Mouse (Mus musculus) lung, postnatal 25 days (tissue): ENCODE data around the gene Nat8f1.
A peak's percentile ranks its signal among the peaks of the same experiment; 100 is the strongest.
"Not testable (repeated sequence)": the region's sequence is repeated elsewhere in the genome, so short reads cannot be mapped to it uniquely, and the experiment has no call there.

Source experiments
- DNase-seq: peaks from one replicate; pipeline ENCODE4 v3.0.0; 2022; ENCODE audit warnings: low spot score

Nat8f1 gene

DNA sequence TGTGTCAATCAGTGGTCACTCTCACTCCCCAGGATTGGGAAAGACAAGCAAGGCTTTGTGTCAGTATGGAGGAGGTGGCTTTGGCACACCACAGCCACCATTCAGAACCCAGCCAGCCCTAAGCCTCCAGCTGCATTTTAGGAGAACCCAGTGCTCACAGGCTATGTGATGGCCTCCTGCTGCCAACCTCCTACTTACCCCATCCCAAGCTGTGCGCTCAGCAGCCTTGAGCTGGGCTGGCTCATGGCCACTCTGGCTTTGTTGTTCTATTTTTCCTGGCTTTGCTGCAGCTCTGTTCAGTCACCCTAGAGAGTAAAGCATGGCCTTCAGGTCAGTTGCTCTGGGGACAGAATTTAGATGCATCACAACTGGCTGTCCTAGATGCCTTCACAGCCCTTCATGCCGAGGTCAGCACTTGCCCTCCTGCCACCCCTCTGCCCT, 8.6 kb downstream of the Nat8f1 start:
- not testable (repeated sequence) for DNase-seq

DNA sequence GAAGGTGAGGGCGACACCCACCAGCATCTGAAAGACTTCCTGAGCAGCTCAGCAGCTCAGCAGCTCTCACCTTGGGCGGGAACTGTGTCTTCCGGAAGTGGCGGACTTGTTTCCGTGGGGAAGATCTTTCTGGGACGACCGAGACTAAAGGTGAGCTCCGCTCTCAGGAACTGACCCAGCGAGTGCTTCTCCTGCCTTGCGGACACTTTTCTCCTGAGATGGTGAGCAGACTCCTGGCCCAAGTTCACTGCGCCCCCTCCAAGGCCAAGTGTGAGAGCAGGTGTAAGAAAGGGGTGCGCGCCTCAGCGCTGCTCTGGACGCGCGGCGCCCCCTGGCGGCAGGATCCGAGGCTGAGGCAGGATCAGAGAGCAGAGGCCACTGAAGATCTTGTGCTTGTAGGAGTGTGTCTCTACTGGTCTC, 10.8 kb downstream of the Nat8f1 start, which contains the start of gene Nat8f4:
Gene Nat8f4, minus strand, starts transcription at position 243 of the 420 bp plus-strand sequence.
- DNase-seq, result peak; percentile 74

DNA sequence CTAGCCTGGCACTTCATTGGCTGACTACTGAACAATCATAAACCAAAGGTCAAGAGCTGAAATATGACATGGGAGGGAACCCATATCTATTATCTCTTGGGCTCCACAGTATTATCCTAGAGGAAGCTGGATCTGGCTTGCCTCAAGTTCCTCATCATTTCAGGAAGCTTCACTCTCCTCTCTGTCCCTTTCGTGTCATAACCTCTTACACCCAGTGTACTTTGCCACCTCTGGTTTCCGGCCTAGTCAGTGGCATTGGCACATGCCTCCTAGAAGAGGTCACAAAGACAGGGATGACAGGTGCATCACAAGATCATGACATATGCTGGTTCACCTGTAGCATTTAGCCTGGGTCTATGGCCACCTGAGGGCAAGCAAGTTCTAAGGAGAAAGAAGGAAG, 13.2 kb downstream of the Nat8f1 start:
- DNase-seq, result no peak

DNA sequence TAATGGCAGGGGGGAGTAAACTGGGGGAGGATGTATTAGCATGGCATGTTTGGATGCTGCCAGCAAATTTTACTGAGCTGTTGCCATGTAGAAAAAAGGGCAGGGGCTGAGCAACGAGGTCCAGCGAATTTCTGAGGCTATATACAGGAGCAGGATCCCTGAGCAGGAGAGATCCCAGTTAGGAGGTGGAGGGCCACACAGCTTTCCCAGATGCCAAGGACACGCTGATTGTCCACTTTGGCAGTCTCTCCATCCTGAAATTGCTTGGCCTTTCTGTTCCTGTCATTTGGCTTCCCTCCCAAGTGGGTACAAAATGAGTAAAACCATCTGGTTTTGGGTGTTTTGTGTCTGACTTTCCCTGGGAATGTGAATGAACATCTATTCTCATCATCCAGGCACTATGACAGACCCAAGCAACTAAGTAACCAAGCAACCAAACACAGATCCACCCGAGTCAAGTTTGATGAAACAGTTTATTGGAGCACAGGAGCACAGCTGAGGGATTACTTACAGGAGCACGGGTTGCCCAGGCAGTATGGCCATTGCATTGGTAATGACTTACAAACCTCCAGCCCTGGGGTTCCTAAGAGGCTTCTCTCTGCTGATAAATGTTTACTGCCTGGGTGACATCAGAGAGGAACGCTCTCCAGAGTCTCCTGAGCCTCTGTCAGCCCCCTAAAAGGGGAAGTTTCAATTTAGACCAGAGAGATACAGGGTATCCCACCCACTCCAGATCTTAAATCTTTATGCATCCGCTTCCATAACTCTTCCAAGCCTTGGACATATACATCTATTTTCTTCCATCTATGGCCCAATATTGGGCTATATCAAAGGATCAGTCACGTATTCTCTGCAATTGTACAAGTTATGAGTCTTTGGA, 16.7 kb downstream of the Nat8f1 start:
- not testable (repeated sequence) for DNase-seq

DNA sequence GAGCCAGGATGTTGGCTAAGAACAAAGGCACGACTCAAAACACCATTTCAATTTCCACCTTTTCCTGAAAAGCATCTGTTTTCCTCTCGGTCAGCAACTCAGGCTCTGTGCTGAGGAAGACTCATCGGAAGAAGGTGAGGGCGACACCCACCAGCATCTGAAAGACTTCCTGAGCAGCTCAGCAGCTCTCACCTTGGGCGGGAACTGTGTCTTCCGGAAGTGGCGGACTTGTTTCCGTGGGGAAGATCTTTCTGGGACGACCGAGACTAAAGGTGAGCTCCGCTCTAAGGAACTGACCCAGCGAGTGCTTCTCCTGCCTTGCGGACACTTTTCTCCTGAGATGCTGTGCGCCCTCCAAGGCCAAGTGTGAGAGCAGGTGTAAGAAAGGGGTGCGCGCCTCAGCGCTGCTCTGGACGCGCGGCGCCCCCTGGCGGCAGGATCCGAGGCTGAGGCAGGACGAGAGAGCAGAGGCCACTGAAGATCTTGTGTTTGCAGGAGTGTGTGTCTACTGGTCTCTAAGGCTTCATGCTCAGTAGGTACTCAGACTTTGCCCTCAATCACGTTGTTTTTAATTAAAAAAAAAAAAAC, 20.3 kb downstream of the Nat8f1 start:
- DNase-seq, result not testable (repeated sequence)

DNA sequence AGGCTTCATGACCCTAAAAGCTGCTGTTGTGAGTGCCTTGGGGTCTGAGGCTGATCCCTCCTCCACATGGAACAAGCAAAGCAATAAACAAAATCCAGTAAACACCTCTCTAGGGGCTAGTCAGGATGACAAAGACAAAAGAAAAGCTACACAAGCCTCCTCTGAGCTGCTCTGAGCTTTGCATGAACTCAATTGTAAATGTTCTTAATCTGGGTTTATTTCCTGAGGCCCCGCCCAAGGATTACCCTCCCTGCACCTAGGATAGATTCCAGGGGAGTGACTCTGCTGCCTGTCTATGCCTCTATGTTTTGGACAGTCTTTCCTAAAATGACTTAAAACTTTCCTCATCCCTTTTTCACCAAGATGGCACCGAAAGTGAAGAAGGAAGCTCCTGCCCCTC, 26.5 kb downstream of the Nat8f1 start:
- DNase-seq, result no peak

DNA sequence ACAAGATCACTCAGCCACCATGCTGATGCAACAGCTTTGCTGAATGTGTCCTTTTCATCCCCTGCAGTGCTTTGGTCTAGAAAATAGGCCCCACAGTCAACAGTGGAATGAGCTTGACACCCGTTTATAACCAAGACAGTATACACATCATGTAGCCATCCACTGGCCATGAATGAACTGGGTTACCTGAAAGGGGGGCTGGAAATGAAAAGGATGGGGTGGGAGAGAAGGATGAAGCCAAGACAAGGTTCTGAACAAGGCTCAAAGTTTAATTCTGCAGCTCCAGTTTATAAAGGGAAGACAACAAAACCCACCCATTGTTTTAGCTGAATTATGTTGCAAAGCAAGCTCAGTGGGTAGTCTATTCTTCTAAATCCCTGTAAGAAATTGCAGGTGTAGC, 31.2 kb downstream of the Nat8f1 start:
- no peak for DNase-seq

DNA sequence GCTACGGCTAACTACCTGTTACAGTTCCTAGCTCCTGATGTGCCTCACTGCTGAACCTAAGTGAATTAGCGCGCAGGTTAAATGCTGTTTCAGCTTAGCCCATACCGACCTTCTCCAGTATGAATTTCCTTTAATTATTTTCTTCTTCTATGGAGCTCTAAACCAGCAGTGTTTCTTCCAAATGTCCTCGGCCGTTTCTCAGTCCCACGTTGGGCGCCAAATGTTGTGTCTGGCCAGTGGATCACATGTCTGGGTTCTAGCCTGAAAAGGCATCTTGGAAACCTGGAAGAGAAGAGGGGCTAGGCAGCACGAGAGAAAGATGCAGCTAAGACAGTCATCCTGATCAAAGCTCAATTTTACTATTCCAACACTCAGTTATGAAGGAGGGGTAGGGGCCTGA, 32.2 kb downstream of the Nat8f1 start:
- DNase-seq, result not testable (repeated sequence)

DNA sequence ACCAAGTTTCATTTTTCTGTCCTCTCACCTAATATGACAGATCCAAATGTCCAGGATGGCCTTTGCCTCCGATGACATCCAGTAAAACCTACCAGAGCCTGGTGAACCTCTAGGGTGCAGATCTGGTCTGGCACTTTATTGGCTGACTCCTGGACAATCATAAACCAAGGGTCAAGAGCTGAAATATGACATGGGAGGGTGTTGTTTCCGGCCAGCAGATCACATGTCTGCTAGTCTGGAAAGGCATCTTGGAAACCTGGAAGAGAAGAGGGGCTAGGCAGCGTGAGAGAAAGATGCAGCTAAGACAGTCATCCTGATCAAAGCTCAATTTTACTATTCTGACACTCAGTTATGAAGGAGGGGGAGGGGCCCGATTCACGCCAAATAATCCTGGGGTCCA, 46.5 kb downstream of the Nat8f1 start, which contains the start of gene Nat8f2:
Gene Nat8f2, minus strand, starts transcription at position 153 of the 400 bp plus-strand sequence.
- DNase-seq, result not testable (repeated sequence)

DNA sequence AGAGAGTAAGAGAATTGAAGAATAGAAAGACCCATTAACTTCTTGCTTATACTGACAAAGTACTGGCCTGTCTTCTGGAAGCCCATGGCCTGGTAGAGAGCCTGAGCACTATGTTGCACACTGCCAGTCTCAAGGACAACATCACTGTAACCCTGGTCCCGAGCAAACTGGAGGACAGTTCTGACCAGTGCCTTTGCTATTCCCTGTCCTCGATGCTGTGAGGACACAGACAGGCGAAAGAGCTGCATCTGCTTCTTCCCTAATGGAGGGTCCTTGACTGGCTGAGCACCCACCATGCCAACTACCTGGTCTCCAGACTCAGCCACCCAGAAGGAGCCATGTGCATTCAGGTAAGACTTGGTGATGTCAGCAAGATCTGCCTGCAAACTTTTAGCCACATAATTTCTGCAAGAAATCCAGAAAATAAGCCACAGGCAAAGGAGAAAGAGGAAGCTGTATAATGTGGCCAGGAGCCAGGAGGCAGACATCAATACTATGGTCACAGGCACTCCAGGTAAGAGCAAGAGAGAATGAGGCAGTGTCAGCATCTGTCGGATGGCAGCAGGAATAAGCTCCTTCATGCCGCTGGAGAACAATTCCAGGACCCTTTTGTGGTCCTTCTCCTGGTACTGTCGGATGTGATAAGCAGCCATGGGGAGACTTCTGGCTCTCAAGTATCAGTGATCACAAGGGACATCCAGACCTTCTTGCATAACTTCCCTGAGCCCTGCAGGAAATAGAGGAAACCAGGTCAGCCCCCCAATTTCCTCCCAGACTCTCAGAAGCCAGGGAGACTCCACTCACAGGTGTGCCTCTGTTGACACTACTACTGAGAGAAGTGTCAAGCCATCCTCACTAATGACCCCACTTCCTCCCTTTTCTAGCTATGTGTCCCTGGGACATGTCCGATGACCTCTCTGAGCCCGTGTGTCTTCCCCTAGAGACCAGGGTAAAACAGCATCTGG, 47.5 kb downstream of the Nat8f1 start:
- no peak for DNase-seq

DNA sequence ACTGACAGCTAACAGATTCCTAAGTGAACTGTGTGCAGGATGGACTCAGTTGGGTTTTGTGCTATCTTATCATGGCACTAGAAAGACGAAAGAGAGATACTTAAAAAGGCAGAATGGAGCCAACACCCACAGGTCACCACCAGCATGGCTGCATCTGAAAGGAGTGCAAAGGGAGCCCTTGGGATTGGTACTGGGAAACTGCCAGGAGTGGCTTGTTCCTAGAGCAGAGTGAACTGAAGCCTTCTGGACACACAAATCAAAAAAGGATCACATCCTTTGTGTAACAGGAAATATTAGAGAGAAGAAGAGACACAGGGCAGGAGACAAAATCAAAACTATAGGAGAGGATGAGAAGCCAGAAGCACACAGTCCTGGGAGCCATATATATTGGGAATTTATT, 48.5 kb downstream of the Nat8f1 start:
- not testable (repeated sequence) for DNase-seq

DNA sequence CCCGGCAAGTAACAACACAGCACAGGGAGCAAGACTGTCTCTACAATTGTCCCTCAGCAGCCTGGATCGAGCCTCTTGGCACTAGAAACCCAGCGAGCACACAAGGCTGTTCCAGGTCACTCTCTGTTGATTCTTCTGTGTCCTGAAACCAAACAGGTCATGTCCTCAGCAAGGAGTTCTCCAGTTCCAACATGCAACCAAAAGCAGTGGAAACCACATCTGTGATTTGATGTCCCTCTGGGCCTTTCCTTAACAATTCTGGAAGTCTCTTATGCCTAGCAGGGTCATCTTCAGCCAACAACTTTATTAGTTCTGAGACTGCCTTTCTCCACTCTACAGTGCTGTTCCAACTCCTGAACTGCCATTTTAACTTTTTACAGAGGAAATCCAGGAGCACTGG, 49.3 kb downstream of the Nat8f1 start:
- not testable (repeated sequence) for DNase-seq

DNA sequence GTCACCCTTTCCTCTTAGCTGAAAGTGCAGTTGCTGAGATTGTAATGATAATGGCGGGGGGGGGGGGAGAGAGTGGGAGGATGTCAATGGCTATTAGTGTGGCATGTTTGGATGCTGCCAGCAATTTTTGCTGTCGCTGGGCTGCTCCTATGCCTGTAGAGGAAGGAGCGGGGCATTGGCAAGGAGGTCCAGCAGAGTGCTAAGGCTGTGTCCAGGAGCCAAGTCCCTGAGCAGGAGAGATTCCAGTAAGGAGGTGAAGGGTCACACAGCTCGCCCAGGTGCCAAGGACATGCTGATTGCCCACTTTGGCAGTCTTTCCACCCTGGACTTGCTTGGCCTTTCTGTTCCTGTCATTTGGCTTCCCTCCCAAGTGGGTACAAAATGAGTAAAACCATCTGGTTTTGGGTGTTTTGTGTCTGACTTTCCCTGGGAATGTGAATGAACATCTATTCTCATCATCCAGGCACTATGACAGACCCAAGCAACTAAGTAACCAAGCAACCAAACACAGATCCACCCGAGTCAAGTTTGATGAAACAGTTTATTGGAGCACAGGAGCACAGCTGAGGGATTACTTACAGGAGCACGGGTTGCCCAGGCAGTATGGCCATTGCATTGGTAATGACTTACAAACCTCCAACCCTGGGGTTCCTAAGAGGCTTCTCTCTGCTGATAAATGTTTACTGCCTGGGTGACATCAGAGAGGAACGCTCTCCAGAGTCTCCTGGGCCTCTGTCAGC, 50.4 kb downstream of the Nat8f1 start:
- DNase-seq, result not testable (repeated sequence)

DNA sequence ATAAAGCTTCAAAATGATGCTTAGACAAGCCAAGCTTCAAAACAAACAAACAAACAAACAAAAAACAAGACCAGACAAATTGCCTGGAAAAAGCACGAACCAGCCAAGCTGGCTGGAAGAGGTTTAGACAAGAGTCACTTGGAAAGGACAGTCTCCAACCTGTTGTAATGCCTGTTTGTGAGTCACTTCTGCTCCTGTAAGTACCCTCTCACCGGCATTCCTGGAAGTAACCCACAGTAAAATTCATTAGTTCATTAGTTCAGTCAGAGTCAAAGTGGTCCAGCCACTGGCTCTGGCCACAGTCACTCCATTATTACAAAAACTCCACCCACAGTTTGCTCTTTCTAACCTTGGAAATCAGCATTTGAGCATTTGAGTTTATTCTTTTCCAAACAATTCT, 51.6 kb downstream of the Nat8f1 start:
- no peak for DNase-seq

DNA sequence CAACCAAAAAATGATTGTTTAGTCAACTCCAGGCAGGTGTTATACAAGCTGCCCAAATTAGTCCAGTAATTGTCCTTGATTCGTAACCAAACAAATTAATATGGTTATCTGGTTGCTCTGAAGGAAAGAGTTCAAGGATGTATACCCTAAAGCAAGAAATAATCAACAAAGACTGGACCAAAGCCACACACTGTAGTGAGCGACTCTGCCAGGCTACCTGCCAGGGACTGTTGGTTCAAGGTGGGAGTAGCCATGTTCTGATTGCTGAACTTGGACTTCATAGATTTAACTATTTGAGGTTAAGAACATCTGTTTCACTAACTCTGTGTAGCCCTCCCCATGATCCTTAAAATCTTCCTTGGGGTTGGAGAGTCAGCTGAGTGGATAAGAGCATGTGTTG, 52.4 kb downstream of the Nat8f1 start:
- DNase-seq, result no peak

DNA sequence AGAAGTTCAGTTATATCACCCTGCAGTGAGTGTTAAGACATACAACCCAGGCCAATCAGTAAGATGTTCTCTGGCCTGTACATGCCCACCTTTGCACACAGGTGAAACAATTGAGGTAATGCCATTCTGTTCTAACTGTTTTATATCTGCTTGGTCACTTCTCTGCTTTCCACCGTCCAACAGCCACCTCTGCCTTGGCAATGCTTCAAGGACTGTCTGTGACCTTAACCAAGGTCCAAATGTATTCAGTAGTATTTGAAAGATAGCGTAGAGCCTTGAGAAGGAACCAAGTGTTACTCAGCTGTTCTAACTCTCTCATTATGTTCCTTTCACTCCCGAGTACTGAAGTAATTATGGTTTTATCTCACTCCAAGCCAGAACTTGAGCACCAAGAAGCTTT, 52.9 kb downstream of the Nat8f1 start:
- no peak for DNase-seq

DNA sequence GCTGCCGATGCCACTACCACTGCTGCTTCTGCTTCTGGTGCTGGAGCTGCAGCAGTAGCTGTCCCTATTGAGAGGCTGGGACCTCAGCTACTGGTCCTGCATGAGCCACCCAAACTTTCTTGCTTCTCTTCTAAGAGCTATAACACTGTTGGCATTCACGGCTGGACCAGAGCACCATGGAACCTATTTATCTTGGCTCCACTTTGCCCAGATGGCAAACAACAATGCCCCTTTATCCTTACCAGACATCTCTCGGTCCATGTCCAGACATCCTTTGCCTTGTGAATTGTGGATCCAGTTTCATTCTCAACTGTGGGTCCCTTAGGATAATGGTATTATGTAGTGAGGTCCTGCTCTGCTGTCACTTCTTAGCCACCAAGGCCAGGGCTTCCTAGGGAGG, 54.2 kb downstream of the Nat8f1 start:
- no peak for DNase-seq
